Mouse (Mus musculus): ENCODE measurements around the gene Gpr55. TPM values are rescaled to one million over a fixed set of nuclear protein-coding genes. Genes with fewer than 3 reads are reported as not detected.

Gene Gpr55
- under 1 TPM; 0.26 to 0.30 TPM for total RNA-seq (2023)

DNA sequence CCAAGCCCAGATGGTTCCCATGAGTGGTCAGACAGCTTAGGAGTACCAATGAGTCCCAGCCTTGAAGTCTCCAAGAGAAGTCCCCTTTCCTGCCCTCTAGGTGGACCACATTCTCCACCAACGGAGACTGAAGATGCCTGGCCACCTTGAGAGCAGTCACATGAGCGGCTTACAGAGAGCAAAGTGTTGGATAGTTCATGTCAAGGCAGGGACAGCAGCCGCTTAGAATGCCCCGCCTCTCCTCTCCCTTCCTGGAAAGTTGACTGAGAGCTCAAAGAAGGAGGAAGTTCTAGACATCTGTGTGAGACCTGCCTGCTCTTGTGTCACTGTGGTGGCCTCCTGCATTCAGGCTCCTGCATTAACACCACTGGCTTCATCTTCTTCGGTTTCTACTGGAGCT, at the start of gene Gpr55:
Gene Gpr55, minus strand, starts transcription at position 135 of the 400 bp plus-strand sequence.

DNA sequence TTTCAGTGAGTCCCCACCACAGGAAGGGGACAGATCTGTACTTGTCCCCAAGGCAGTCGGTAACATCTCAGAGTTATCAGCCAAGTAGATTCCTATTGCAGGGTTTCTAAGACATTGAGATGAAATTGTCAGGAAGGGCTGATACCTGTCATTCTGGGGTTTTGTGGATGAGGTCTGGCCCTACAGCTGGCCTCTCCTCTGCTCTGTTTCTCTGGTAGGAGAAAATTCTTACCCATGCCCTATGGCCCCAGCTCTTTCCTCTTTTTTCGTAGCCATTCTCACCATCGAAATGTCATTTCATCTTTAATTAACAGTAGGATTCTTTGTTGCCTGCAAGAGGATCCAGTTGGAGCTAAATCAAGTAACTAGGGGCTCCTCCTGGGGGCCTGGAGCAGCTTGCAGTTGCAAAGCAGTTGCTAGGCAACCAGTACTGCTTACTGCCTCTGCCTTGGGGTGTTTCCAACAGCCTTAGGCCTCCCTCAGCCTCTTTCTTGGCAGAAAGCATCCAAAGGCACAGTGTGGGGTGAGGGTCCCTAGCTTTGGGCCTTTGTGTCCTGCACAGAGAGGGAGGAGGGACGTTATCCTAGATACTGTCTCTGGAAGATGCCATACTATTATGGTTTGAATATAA, 32.6 kb downstream of the Gpr55 start, which contains the start of gene 4933407L21Rik:
Gene 4933407L21Rik, plus strand, starts transcription at position 427 of the 631 bp plus-strand sequence.

GRCm38 (mm10) chr1:85894231-85894747, 66.5 kb downstream of the Gpr55 start, which contains the start of gene Itm2c:
Gene Itm2c (plus strand): TSS chr1:85894281.

Other genes starting within 250 kb of the Gpr55 start
- gene A630001G21Rik, start 182.4 kb downstream of the Gpr55 start, total RNA-seq (2023): 10 to 100 TPM; 39.6 to 40.5 TPM
- gene Cab39, start 167.6 kb downstream of the Gpr55 start, total RNA-seq (2023): 100 to 1,000 TPM in 1 of 2 experiments, 10 to 100 TPM in 1; 95.7 to 101 TPM
- 100 to 1,000 TPM; 186 to 198 TPM for gene Itm2c, start 66.7 kb downstream of the Gpr55 start, total RNA-seq (2023)
- under 1 TPM in 1 of 2 experiments, not detected in 1; 0.58 TPM for gene 4933407L21Rik, start 32.5 kb downstream of the Gpr55 start, total RNA-seq (2023)
- gene Spata3, start 55.8 kb upstream of the Gpr55 start, total RNA-seq (2023): not detected
- not detected for gene 2810459M11Rik, start 84.9 kb upstream of the Gpr55 start, total RNA-seq (2023)
- gene Psmd1, start 103.4 kb upstream of the Gpr55 start, total RNA-seq (2023): 10 to 100 TPM; 42.7 to 45.2 TPM
- not detected for gene Htr2b, start 151.0 kb upstream of the Gpr55 start, total RNA-seq (2023)
- not detected for gene Gm21972, start 172.6 kb upstream of the Gpr55 start, total RNA-seq (2023)
- gene Armc9, start 193.8 kb upstream of the Gpr55 start, total RNA-seq (2023): 1 to 10 TPM; 4.1 to 5.0 TPM

Measured in monocyte, adult 59 days (primary cell).